Mouse (Mus musculus): Measurements from ENCODE around the gene Fam228a.

DNA sequence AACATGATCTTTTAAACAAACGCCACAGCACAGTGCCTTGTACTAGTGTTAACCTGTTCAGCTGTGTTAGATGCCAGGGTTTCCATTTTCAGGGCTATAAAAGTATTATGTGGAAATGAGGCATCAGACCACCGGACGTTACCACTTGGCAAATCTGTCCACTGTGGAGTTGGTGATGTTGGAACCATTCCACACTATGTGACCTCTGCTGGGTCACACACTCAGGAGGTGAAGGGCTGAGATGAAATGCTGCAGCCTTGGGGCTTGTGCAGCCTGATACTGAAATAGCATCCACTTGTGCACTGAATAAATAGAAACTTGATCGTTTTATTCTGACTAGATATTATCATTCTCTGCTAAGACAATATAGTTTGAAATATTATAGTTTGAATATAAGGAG is 24.9 kb downstream of the Fam228a start:
- TF ChIP-seq EP300 (IDR thresholded peaks at IDR 0.05): no peak
- no peak for TF ChIP-seq CTCF (IDR thresholded peaks at IDR 0.05)
